Mouse (Mus musculus) heart, postnatal 25 days (tissue): ENCODE measurements around the gene Trim41. TPM values are rescaled to one million over a fixed set of nuclear protein-coding genes. Genes with fewer than 3 reads are reported as not detected.

ENCODE experiments used
- DNase-seq: peaks from one replicate; pipeline ENCODE4 v3.0.0; 2022; ENCODE audit warnings: low spot score
- intact Hi-C: fragments of 180-260 bp; cut with DNase I; formaldehyde crosslinking; loops from one replicate; pipeline ENCODE4 v1.15.1; 2025
- total RNA-seq, 2 experiments: library from RNA; stranded (reverse); gene quantifications; 2 replicates each; pipeline ENCODE4 v1.2.3; 2021

The Trim41 gene
- total RNA-seq, 2 experiments from 2014 or later, result 17.8 to 20.4 TPM

DNA sequence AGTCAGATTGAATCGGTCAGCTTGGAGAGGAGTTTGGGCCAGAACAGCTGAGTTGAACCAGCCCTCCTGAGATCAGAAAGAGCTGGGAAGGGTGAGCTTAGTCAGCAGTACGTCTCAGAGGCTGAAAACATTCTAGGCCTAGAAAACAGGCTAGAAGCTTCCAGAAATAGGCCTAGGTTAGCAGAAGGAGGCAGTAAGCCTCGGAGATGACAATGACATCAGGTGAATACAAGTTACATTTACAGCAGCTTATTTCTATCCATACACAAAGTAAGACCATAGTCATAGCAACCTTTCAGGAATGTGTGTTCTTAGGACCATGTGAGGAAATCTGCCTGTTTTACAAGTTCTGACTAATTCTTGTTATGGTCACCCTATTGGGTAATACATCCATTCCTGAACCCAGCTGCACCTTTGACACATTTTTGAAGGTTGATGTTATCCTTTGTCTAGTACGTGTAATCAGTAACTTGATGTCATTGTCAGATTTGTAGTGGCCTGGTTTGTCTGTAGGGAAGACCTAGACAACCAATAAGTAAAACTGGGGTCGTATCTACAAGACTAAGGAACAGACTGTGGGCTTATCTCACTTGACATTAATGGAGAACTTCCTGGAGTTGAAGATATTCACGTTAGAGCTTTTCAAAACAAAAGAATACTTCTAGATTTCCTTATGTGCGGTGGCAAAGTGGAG, 2.6 kb upstream of the Trim41 start:
- no peak for DNase-seq
- intact Hi-C loops, result loop anchor here (2.0 kb wide), 1 partner anchor 15 kb away; no protein-coding TSS in a partner anchor

DNA sequence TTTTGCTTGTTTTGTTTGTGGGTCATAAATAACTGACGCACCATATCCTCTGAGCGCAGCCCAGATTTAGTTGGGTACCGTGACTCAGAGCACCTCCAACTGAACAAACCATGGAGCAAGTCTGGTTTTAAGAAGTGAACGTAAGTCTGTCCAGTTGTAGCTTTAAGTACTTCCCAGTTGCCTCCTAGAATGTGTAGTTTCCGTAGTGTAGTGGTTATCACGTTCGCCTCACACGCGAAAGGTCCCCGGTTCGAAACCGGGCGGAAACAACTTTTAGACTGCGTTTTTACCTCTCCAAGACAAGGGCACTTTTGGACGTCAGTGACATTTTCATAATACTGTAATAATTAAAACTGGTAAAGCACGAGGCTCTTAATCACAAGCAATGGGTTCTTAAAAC, 1.2 kb upstream of the Trim41 start:
- intact Hi-C loops, result loop anchor here (1.0 to 2.0 kb wide), 2 partner anchors 16 to 38 kb away; no protein-coding TSS in a partner anchor

DNA sequence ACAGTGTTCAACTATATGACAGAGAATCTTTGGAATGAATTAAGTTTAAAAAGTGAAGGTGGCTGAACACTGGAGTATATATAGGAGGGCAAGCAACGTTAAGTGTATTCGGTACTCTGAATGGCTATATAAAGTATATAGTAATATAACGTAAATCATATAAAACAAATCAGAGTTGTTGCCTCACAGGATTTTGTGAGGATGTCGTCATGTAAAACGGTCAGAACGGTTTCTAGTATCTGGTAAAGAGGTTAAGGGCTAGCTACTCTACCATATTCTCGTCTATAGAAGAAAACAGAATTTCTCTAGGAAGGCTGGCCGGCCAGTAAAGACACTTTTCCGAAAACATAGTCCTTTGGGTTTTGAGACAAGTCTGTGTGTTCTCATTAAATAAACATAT, 641 bp upstream of the Trim41 start:
- no peak for DNase-seq

More for the DNA sequence above, 1.2 kb upstream of the Trim41 start:
- peak; percentile 59 for DNase-seq

DNA sequence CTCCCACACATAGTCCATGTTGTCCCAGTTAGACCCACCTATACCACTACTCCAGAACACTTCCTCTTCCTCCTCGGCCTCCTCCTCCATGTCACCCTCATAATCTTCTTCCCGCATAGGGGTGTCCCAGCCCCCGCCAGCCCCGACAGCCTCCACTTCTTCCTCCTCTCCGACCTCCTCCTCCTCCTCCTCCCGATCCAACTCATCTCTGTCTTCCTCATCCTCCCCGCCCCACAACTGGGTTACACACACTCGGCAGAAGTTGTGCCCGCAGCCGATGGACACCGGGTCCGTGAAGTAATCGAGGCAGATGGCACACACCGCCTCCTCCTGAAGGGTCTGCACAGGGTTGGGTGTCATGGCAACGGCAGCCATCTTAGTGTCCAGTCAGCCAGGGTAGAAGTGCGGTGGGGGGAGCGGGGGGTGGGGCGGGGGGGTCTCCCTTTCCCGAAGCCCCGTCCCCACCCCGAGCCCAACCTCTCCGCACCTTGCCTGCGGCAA, 822 bp downstream of the Trim41 start:
- intact Hi-C loops, result loop anchor here (2.0 kb wide), 1 partner anchor 16 kb away; the partner anchor contains the start of gene Rack1
- DNase-seq, result no peak

More for the DNA sequence above, 641 bp upstream of the Trim41 start:
- intact Hi-C loops, result loop anchor here (1.0 to 2.0 kb wide), 3 partner anchors 17 to 39 kb away; partner anchors contain the start of gene Rack1

DNA sequence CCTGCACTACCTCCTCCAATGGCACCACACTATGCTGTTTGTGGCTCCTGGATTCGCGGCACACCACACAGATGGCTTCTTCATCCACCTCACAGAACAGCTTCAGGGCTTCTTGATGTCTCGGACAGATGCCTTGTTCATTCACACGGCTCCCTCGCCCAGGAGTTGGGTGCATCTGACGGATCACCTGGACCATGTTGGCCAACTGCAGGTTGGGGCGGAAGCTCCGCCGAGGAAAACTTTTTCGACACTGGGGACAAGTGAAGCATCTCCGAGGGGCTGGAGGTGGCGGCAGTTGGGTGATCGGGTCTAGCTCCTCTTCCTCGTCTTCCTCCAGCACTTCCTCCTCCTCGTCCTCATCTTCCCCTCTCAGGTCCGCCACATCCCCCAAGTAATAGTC, 1.3 kb downstream of the Trim41 start:
- no peak for DNase-seq
- intact Hi-C loops, result loop anchor here (2.0 kb wide), 1 partner anchor 15 kb away; the partner anchor contains the start of gene Rack1

DNA sequence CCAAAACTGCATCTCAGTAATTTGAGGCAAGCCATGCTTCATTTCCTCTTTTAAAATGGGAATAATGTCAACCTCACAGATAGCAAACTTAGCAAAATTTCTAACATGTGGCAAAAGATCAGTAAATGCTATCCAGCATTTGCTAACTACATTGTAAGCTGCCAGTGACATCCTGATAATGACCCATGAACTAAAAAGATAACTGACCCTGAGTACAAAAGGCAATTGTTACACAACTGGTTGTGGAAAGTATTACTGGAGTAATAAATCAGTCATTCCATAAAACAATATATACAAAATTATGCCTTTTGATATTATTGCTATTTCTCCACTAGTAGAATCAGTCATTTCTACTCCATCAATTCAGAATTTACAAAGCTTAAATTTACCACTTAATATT, 3.4 kb downstream of the Trim41 start:
- intact Hi-C loops, result no loop called here
- DNase-seq, result no peak

DNA sequence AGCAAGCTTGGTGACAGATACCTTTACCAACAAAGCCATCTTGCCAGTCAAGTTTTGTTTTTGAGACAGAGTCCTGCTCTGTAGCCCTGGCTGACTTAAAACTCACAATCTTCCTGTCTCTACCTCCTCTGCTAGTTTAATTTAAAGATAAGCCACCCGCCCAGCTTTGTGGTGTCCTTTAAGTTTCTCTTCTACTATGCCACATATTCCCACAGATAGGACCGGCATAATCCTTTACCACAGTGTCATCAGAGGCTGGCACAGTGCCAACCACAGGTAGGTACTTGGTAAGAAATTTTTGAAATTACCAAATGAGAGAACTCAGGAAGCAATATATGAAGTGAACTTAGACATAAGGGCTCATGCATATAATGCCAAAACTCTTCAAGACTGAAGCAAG, 7.0 kb downstream of the Trim41 start:
- DNase-seq, result no peak
- intact Hi-C loops, result no loop called here

DNA sequence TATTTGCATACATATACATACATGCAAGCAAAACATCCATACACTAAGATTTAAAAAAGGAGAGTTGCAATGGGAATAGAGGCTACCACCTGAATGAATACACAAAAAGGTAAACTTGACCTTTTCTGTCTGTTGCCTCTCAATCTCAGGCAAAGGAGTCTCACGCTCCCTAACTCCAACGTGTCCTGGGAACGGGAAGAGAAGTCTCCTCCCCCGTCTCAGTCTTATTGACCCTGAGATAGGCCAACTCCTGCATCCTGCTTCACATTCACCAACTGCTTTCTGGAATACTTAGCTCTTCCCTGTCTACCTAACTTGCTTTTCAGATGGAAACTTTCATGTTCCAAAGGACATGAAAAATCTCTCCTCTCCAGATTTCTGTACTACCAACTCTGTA, 7.7 kb downstream of the Trim41 start:
- DNase-seq, result no peak
- intact Hi-C loops, result loop anchor here (10.0 kb wide), 1 partner anchor 395 kb away; the partner anchor contains the start of gene Zfp62

DNA sequence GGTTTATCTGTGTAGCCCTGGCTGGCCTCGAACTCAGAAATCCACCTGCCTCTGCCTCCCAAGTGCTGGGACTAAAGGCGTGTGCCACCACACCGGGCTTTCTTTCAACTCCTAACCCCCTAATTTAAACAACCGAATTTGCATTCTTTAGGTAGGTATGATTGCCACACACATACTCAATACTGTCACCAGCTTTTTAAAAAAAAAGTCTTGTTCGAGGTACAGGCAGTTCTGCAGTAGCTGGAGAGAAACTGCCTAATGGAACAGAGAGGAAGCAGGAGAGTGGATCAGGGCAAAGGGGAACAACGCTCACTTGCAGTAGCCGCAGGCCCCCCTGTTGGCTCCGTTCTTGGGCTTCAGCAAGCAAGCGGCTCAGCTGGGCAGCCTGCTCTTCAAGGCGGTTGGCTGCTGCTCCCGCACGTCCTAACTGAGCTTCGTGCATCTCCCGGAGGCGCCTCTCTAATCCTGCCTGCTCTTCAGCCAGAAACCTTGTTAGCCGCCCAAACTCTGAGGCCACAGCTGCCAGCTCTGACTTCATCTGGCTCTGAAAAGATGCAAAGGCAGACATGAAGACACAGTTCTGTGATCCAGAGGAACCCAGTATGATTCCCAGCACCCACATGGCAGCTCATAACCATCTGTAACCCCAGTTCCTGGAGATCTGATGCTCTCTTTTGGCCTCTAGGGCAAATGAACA, 8.3 kb downstream of the Trim41 start:
- intact Hi-C loops, result loop anchor here (10.0 kb wide), 1 partner anchor 396 kb away; the partner anchor contains the start of gene Zfp62
- peak; percentile 36 for DNase-seq

DNA sequence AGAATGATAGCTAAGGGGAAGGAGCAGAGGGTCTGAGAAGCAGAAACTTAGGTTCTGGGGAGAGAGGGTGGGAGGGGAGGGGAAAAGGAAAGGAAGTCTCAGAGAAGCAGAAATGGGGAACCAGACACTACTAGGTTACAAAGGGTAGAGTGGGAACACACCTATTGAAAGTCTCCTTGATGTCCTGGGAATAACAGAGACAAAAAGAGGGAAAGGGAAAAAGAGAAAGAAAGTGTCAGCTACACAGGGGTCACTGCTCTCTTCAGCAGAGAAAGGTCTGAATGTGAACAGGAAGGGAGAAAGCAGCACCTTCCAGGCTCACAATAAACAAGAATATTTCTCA, 8.9 kb downstream of the Trim41 start:
- intact Hi-C loops, result loop anchor here (10.0 kb wide), 1 partner anchor 397 kb away; the partner anchor contains the start of gene Zfp62
- no peak for DNase-seq

DNA sequence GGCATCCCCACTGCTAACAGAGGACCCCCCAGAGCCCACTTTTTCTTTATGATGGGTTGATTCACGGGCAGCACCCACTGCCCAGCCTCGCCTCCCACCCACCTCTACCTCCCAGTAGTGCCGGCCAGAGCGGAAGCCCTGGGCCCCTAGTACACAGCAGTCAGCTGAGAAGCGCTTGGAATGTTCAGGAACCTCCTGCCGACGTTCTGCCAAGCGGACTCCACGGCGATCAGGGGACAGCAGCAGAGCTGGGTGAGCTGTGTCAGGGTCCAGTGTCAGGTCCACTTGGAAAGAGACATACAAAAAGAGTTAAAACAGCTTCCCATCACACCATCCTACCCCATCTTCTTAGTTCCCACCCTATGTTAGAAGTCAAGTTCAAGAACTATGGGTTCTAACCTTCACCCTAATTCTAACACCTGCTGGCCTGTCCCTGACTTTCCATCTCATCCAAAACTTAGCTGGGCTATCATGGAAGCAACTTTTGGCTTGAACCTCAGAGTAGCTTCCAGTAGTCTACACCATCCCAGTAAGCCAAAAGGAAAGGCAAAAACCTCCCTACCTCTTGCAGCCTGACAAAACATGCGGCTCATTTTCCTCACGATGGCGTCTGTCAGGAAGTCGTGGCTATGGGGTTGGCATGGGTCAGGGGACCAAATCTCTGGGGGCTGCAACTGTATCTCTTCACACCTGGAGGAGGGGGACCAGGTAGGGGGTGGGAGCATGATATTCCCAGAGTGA, 9.4 kb downstream of the Trim41 start:
- DNase-seq, result no peak
- intact Hi-C loops, result loop anchor here (10.0 kb wide), 1 partner anchor 397 kb away; the partner anchor contains the start of gene Zfp62

DNA sequence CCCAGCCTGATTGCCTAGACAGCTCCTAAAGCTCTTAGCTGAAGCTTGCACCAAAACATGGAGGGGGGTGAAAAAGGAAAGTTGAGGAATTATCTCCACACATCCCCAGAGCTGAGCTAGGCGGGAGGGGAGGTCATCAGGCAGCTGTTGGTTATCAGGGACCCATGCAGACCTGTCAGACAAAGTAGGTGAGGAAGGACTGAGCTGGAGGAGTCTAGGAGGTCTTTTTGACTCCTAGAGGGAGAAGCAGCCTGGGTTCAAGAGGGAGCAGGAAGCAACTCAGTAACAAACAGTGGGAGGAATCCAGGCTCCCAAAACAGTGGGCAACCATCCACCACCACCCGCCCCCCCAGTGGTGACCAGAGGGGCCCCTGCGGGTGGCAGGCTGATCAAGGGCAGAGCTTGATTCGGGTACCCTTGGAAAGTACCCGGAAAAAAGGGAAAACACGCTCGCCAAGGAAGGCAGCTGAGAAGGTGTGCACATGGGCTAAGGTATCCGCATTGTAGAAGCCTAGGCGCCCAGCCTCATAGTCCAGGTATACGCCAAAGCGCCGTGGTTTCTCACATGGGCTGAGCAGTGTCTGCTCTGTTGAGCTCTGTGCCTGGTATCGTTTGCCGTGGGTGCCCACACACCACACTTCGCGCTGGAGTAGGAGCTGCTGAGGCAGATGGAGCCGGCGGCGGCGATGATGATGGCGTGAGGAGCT, 10.1 kb downstream of the Trim41 start:
- intact Hi-C loops, result loop anchor here (10.0 kb wide), 1 partner anchor 398 kb away; the partner anchor contains the start of gene Zfp62
- no peak for DNase-seq

DNA sequence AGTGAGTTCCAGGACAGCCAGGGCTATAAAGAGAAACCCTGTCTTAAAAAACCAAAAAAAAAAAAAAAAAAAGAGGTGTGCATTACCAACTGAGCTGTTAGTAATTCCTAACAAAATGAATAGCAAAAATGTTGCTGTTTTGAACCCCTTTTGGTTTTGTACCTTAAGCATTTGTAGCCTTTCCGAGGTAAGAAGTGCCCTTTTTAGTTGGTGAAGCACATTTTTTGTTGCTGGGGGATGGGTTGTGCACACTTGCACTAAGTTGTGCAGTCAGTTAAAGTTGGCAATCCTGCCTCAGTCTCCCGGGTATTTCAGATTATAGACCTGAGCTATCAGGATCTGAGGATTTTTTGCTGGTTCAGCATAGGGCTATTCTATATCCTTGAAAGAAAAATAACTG, 12.2 kb downstream of the Trim41 start:
- intact Hi-C loops, result loop anchor here (10.0 kb wide), 1 partner anchor 400 kb away; the partner anchor contains the start of gene Zfp62

DNA sequence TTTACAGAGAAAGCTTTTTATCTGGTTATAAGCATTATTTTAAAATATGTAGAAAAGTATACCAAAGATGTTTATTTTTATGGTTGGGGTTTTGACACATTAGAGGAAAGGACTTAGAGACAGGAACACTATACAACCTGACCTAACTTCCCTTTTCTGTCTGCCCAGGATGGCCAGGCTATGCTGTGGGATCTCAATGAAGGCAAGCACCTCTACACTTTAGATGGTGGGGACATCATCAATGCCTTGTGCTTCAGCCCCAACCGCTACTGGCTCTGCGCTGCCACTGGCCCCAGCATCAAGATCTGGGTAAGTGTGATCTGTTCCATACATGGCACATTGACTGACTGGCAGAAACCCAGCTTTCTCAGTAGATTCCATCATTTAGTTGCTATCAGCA, 13.2 kb downstream of the Trim41 start:
- intact Hi-C loops, result loop anchor here (10.0 kb wide), 1 partner anchor 401 kb away; the partner anchor contains the start of gene Zfp62
- no peak for DNase-seq

More for the DNA sequence above, 12.2 kb downstream of the Trim41 start:
- DNase-seq, result no peak

DNA sequence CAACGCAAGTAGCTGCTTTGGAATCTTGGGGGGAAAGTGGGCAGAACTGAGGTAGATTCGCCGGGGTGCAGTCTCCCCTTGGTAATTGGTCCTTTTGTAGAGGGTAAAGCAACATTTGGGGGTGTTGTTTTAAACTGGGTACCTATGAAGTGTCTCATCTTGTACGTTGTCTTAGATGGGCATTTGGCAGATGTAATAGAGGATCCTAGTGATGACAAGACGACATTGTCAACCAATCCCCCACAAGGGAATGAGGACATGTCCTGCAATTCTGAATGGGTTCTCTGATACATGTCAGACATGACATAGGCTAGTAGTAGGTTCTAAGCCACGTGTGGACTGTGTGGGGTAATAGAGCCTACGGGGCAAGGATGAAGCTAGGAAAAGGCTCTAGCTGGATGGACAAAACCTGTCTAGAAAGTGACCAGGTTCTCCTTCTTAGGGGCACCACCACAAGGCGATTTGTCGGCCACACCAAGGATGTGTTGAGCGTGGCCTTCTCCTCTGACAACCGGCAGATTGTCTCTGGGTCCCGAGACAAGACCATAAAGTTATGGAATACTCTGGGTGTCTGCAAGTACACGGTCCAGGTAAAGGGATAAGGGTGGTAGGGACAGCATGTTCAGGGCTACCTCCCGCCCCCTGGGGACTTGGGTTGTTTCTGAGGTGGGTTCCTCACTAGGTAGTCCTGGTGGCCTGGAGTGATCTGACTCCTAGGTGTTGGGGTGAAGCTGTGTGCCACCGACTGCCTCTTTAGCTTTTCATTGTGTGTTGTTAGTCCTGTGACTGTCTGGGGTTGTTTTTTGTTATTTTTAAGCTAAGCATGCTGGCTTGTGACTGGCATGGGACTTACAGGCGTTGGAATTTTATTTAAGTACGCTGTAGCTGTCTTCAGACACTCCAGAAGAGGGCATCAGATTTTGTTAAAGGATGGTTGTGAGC, 15.1 kb downstream of the Trim41 start:
- intact Hi-C loops, result loop anchor here (2.0 to 10.0 kb wide), 2 partner anchors 15 to 403 kb away; partner anchors contain the start of genes Trim41 and Zfp62
- no peak for DNase-seq

DNA sequence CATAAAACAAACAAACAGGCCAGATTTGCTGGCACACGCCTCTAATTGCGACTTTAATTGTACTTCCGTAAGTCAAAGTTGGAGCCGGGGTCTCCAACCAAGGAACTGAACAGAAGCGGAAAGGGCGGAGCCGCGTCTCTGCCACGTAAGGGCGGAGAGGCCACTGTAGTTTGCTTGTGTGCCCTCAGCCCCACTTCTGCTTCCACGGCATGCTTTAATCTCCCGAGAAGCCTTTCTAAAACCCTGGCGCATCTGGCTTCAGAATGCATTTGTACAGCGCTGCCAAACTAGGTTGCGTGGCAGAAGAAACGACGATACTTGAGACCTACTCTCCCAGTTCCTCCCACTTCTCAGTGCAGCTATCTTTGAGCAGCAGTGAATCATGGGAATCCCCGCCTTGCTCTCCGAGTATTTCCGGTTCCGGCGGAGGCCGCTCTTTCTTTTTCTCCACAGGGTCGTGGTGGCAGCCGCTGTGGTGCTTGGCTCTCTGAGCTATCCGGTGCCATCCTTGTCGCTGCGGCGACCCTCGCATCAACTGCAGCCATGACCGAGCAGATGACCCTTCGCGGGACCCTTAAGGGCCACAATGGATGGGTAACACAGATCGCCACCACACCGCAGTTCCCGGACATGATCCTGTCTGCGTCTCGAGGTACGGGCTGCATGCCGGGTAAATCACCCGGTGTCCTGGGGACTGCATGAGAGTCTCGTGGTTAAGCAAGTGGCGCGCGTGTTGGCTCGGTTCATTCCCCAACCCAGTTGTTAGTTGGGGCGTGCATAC, 17.0 kb downstream of the Trim41 start, which contains the start of gene Rack1:
Rack1 (plus strand) TSS at position 412 of the 781 bp plus-strand sequence.
- intact Hi-C loops, result loop anchor here (2.0 to 10.0 kb wide), 2 partner anchors 17 to 405 kb away; partner anchors contain the start of genes Trim41 and Zfp62

More for the DNA sequence above, 17.0 kb downstream of the Trim41 start, which contains the start of gene Rack1:
- DNase-seq, result peak; percentile 81
